ENCODE assay signal across 8 mouse cellular contexts in genomic region chr13:55513111-55513748, GRCm38 (mm10). TPM values are rescaled to one million over a fixed set of nuclear protein-coding genes. Genes with fewer than 3 reads are reported as not detected.
DNase-seq lines count a peak whose midpoint lies in the region; ATAC-seq and TF ChIP-seq lines count a peak whose summit lies in the region.

Pdlim7 (minus strand) TSS chr13:55513676.

- H3K4me1 ChIP-seq in hindbrain, embryonic 16.5 days (ENCODE audit: control insufficient read depth, insufficient read depth, low read depth, low read length), result peaks cover 25% of the 10 kb centered on the region

- peak within 1 kb of the TSS; percentile 87 for H3K4me2 ChIP-seq in hindbrain, embryonic 16.5 days (ENCODE audit: low read length)

- H3K9ac ChIP-seq in hindbrain, embryonic 16.5 days (ENCODE audit: low read depth, low read length), result peak within 1 kb of the TSS; percentile 97

- peak within 1 kb of the TSS; percentile 81 for H3K4me3 ChIP-seq in gastrocnemius, adult 2 months
- peak within 1 kb of the TSS; percentile 87 for H3K4me3 ChIP-seq in hindbrain, embryonic 16.5 days (ENCODE audit: low read length)

- peak within 1 kb of the TSS; percentile 99 for H3K27ac ChIP-seq in gastrocnemius, adult 2 months
- H3K27ac ChIP-seq in hindbrain, embryonic 16.5 days (ENCODE audit: low read depth, low read length), result peak within 1 kb of the TSS; percentile 87

- under 1% methylated on average over 49 of the region's 55 CpGs for WGBS in hindbrain, embryonic 16.5 days

- H3K27me3 ChIP-seq in hindbrain, embryonic 16.5 days (replicated peaks; ENCODE audit: control insufficient read depth, insufficient read depth, low read length), result 0 out of 2 replicates have a peak, but pooled peaks cover 3% of the 10 kb centered on the region

- H3K9me3 ChIP-seq in hindbrain, embryonic 16.5 days (ENCODE audit: control insufficient read depth, low read length), result no peaks in the 10 kb centered on the region

- ATAC-seq in common myeloid progenitor, adult 5-6 weeks (replicated peaks; ENCODE audit: low read depth, poor library complexity, severe bottlenecking), result peak; percentile 57
- ATAC-seq in hindbrain, embryonic 16.5 days, result peak; percentile 85
- ATAC-seq in megakaryocyte, adult 5-6 weeks (ENCODE audit: poor library complexity, severe bottlenecking), result peak; percentile 78

- intact Hi-C loops in gastrocnemius, adult 2 months (cut with DNase I), result loop anchor here (2.0 kb wide), 2 partner anchors 18 to 62 kb away; no protein-coding TSS in a partner anchor

- DNase-seq in adipocyte (ENCODE audit: low spot score), result peak; percentile 76
- DNase-seq in gastrocnemius, adult 2 months, result peak; percentile 96
- DNase-seq in left cerebral cortex, adult 8-10 months (ENCODE audit: low spot score in 2 of 2), result peak; percentile 75 to 82
- peak; percentile 86 for DNase-seq in right cerebral cortex, adult 18-20 months
- peak; percentile 76 for DNase-seq in urinary bladder, postnatal 10 days (ENCODE audit: low spot score)

- peaks cover 8% of the 10 kb centered on the region for H3K36me3 ChIP-seq in hindbrain, embryonic 16.5 days (ENCODE audit: control insufficient read depth, insufficient read depth, low read length)

- peak; percentile 91 for TF ChIP-seq CTCF in gastrocnemius, adult 2 months (IDR thresholded peaks at IDR 0.05)

RNA-seq across cellular contexts. Expression of gene Pdlim7, which starts in this region (rescaled TPM):
- total RNA-seq in common myeloid progenitor, adult 5-6 weeks (2017), result 4.6 and 12.2 TPM in 2 replicates
- 100 to 1,000 TPM; 424 to 537 TPM for total RNA-seq in gastrocnemius, adult 2 months (2021)
- polyA plus RNA-seq in hindbrain, embryonic 16.5 days (2015; fragmentation: Nextera tagmentation; extraction: Ambion mirVana), result 161 and 177 TPM in 2 replicates
- 10 to 100 TPM; 78.3 to 93.8 (median 85.9) TPM for total RNA-seq in left cerebral cortex, adult 8-10 months (2022)
- 23.8 and 25.9 TPM in 2 replicates for total RNA-seq in megakaryocyte, adult 5-6 weeks (2015)
- total RNA-seq in megakaryocyte, adult 5-6 weeks (2017), result 9.4 and 12.4 TPM in 2 replicates

Comparison
In these comparisons a context has a peak if more than half of its experiments do, and no peak if none do; other contexts are left out.
1. Peak in every context shown above with its lines: DNase-seq, ATAC-seq, H3K4me3 ChIP-seq and H3K27ac ChIP-seq.
2. RNA of gene Pdlim7 (total RNA-seq): 424 to 537 TPM in gastrocnemius, adult 2 months; 78.3 to 93.8 TPM in left cerebral cortex, adult 8-10 months, 9.4 to 25.9 TPM in megakaryocyte, adult 5-6 weeks and 4.6 to 12.2 TPM in common myeloid progenitor, adult 5-6 weeks; every median in the first group is over 4 times any median in the second.